13 mouse cellular contexts compared by ENCODE assay signal in genomic region chr5:51982780-51983179, GRCm38 (mm10).
DNase-seq lines count a peak whose midpoint lies in the region.
"Had no signal": no experiment of that assay in that cellular context is flagged by ENCODE, and none has a peak within 500 bp of the region (broad histone marks: within the 10 kb centered on the region; RNA-seq: fewer than 3 reads in every experiment).

No protein-coding gene starts in this region.

- peak; percentile 29 for DNase-seq in layer of hippocampus, adult 11-12 months (ENCODE audit: low spot score)
- DNase-seq in layer of hippocampus, postnatal 10 days (ENCODE audit: low spot score in 2 of 2), result no peak
- peak; percentile 55 to 62 for DNase-seq in right cerebral cortex, adult 2 months (ENCODE audit: low spot score in 2 of 2)
- DNase-seq in right cerebral cortex, postnatal 14 days, result no peak
- DNase-seq in layer of hippocampus, adult 9-11 months, result peak; percentile 60
- DNase-seq in right cerebral cortex, postnatal 36 days (ENCODE audit: low spot score in 2 of 2), result peak; percentile 33 to 53
- DNase-seq in adrenal gland, adult (ENCODE audit: inconsistent age in 2 of 2, low spot score in 1 of 2), result no peak
- DNase-seq in kidney, postnatal 25 days, result no peak
- DNase-seq: cerebellum, adult 11-12 months; cerebellum, postnatal 14 days; forebrain, postnatal 0 days; gastrocnemius, postnatal 10 days; kidney, postnatal 4 days had no signal

Comparison
In these comparisons a context has a peak if more than half of its experiments do, and no peak if none do; other contexts are left out.
1. DNase-seq: peak in layer of hippocampus, adult 11-12 months (single experiment), right cerebral cortex, adult 2 months (2 of 2), layer of hippocampus, adult 9-11 months (single experiment) and right cerebral cortex, postnatal 36 days (2 of 2); none in layer of hippocampus, postnatal 10 days (0 of 2), right cerebral cortex, postnatal 14 days (single experiment), adrenal gland, adult (0 of 2) and kidney, postnatal 25 days (0 of 2).